Mouse (Mus musculus) erythroblast, embryonic 14.5 days (primary cell): ENCODE results near the gene Prss34. TPM values are rescaled to one million over a fixed set of nuclear protein-coding genes. Genes with fewer than 3 reads are reported as not detected.

Experiments used
- H3K27me3 ChIP-seq: 2 replicates; pipeline ENCODE4 v1.6.1; 2012; ENCODE audit warnings: inconsistent platforms; ENCODE audit not compliant: control insufficient read depth
- H3K36me3 ChIP-seq: 2 replicates; pipeline ENCODE4 v1.6.1; 2012; ENCODE audit warnings: mild to moderate bottlenecking, inconsistent platforms; ENCODE audit not compliant: control insufficient read depth
- H3K4me1 ChIP-seq: 2 replicates; pipeline ENCODE4 v1.6.1; 2012; ENCODE audit warnings: inconsistent platforms; ENCODE audit not compliant: control insufficient read depth
- H3K4me3 ChIP-seq: replicated peaks from 2 replicates; pipeline ENCODE3; 2012; ENCODE audit warnings: moderate library complexity, mild to moderate bottlenecking, inconsistent platforms
- H3K9me3 ChIP-seq: 2 replicates; pipeline ENCODE4 v1.6.1; 2012; ENCODE audit warnings: low read length, inconsistent platforms, mixed read lengths; ENCODE audit not compliant: control insufficient read depth
- GATA1 ChIP-seq: IDR thresholded peaks from 2 replicates; pipeline ENCODE4 v1.6.1; 2012; ENCODE audit warnings: low read length, inconsistent platforms, mixed read lengths
- TAL1 ChIP-seq: IDR thresholded peaks from 3 replicates; pipeline ENCODE4 v1.6.1; 2012; ENCODE audit warnings: low read length, inconsistent platforms, mixed read lengths
- polyA plus RNA-seq: library from polyadenylated mRNA; stranded (reverse); fragments of >175 nt; gene quantifications from 2 replicates; pipeline ENCODE4 v1.2.3, GENCODE M21; 2012

The Prss34 gene
- polyA plus RNA-seq, 1 experiment = 0.28 TPM

- Histone ChIP-seq H3K9me3 (no peaks in the 10 kb centered on the region), H3K36me3 (no peaks in the 10 kb centered on the region), H3K27me3 (no peaks in the 10 kb centered on the region), H3K4me3 (no peak overlapping the region), H3K4me1 (no peaks in the 10 kb centered on the region)
- TF ChIP-seq GATA1 (no peak), TAL1 (no peak)
Measured at GRCm38 (mm10) chr17:25341490-25341889, 43.3 kb downstream of the Prss34 start.

- Histone ChIP-seq H3K4me3 (no peak within 1 kb of the TSS), H3K36me3 (no peaks in the 10 kb centered on the region), H3K4me1 (no peaks in the 10 kb centered on the region), H3K9me3 (no peaks in the 10 kb centered on the region), H3K27me3 (no peaks in the 10 kb centered on the region)
- TF ChIP-seq TAL1 = no peak
- TF ChIP-seq GATA1 = no peak
Measured at GRCm38 (mm10) chr17:25345462-25345861, 47.3 kb downstream of the Prss34 start, which contains the start of gene Tpsab1. Gene Tpsab1, minus strand, starts transcription at chr17:25345562.

Other genes with a start within 250 kb of the Prss34 start
- gene Tmem204, start 214.8 kb upstream of the Prss34 start, polyA plus RNA-seq = not detected in 2 replicates
- 2.0 and 3.1 TPM in 2 replicates for gene Telo2, start 182.4 kb upstream of the Prss34 start, polyA plus RNA-seq
- not detected in 2 replicates for gene Ptx4, start 177.6 kb upstream of the Prss34 start, polyA plus RNA-seq
- 2.0 and 2.1 TPM in 2 replicates for gene Clcn7, start 165.0 kb upstream of the Prss34 start, polyA plus RNA-seq
- not detected in 2 replicates for gene Ccdc154, start 135.9 kb upstream of the Prss34 start, polyA plus RNA-seq
- not detected in 2 replicates for gene Gm38655, start 122.9 kb upstream of the Prss34 start, polyA plus RNA-seq
- gene BC003965, start 113.8 kb upstream of the Prss34 start, polyA plus RNA-seq = 2.0 and 2.1 TPM in 2 replicates
- 5.5 and 5.8 TPM in 2 replicates for gene Unkl, start 110.0 kb upstream of the Prss34 start, polyA plus RNA-seq
- gene Gnptg, start 58.3 kb upstream of the Prss34 start, polyA plus RNA-seq = 1.3 and 2.1 TPM in 2 replicates
- gene Tsr3, start 58.2 kb upstream of the Prss34 start, polyA plus RNA-seq = 1.5 and 2.2 TPM in 2 replicates
- gene Baiap3, start 42.0 kb upstream of the Prss34 start, polyA plus RNA-seq = not detected in 2 replicates
- 19.3 and 26.5 TPM in 2 replicates for gene Ube2i, start 23.8 kb upstream of the Prss34 start, polyA plus RNA-seq
- gene Prss28, start 10.3 kb downstream of the Prss34 start, polyA plus RNA-seq = 0.08 TPM in 1 of 2 replicates, not detected in the other
- not detected in 2 replicates for gene Prss29, start 20.3 kb downstream of the Prss34 start, polyA plus RNA-seq
- gene Tpsab1, start 47.2 kb downstream of the Prss34 start, polyA plus RNA-seq = 0.04 TPM in 1 of 2 replicates, not detected in the other
- 0.21 and 0.22 TPM in 2 replicates for gene Tpsb2, start 67.9 kb downstream of the Prss34 start, polyA plus RNA-seq
- not detected in 2 replicates for gene Tpsg1, start 70.9 kb downstream of the Prss34 start, polyA plus RNA-seq
- 0.06 and 0.26 TPM in 2 replicates for gene Cacna1h, start 135.4 kb downstream of the Prss34 start, polyA plus RNA-seq
- gene Tekt4, start 156.2 kb downstream of the Prss34 start, polyA plus RNA-seq = not detected in 2 replicates
- gene Sstr5, start 198.9 kb downstream of the Prss34 start, polyA plus RNA-seq = 0.01 TPM in 1 of 2 replicates, not detected in the other